Mouse (Mus musculus) neural tube, embryonic 11.5 days (tissue): ENCODE measurements around the gene Btg4. TPM values are rescaled to one million over a fixed set of nuclear protein-coding genes. Genes with fewer than 3 reads are reported as not detected.

Experiments used
- ATAC-seq: fragments of 200-750 bp; cut with Nextera tagmentation; 2 replicates; pipeline ENCODE4 v1.8.0; 2017; ENCODE audit warnings: moderate number of reproducible peaks, mild to moderate bottlenecking, moderate TSS enrichment, moderate library complexity; ENCODE audit not compliant: insufficient read depth, low FRiP score, low TSS enrichment
- DNase-seq: peaks from one replicate; pipeline ENCODE4 v3.0.0-alpha.2; 2015; ENCODE audit warnings: low spot score
- H3K27ac ChIP-seq: fragments of 300-500 bp; sonication (generic); 2 replicates; pipeline ENCODE4 v1.5.1; 2014; ENCODE audit warnings: low read depth, mild to moderate bottlenecking, low read length
- H3K27me3 ChIP-seq: fragments of 300-500 bp; sonication (generic); 2 replicates; pipeline ENCODE4 v1.6.1; 2014; ENCODE audit warnings: mild to moderate bottlenecking, low read length, mixed read lengths; ENCODE audit not compliant: control insufficient read depth, insufficient read depth
- H3K36me3 ChIP-seq: fragments of 300-500 bp; sonication (generic); 2 replicates; pipeline ENCODE4 v1.6.1; 2014; ENCODE audit warnings: mild to moderate bottlenecking, low read length, moderate library complexity, mixed read lengths; ENCODE audit not compliant: control insufficient read depth, insufficient read depth
- H3K4me1 ChIP-seq: fragments of 300-500 bp; sonication (generic); 2 replicates; pipeline ENCODE4 v1.6.1; 2014; ENCODE audit warnings: low read length, mixed read lengths; ENCODE audit not compliant: control insufficient read depth, insufficient read depth
- H3K4me2 ChIP-seq: fragments of 300-500 bp; sonication (generic); 2 replicates; pipeline ENCODE4 v1.6.1; 2014; ENCODE audit warnings: low read depth, mild to moderate bottlenecking, moderate library complexity
- H3K4me3 ChIP-seq: fragments of 300-500 bp; sonication (generic); 2 replicates; pipeline ENCODE4 v1.5.1; 2014; ENCODE audit warnings: low read depth, low read length
- H3K9ac ChIP-seq: fragments of 300-500 bp; sonication (generic); 2 replicates; pipeline ENCODE4 v1.6.1; 2014; ENCODE audit warnings: mild to moderate bottlenecking, low read length
- H3K9me3 ChIP-seq: fragments of 300-500 bp; sonication (generic); 2 replicates; pipeline ENCODE4 v1.6.1; 2016; ENCODE audit warnings: low read length; ENCODE audit not compliant: control insufficient read depth
- WGBS: fragments of 180-500 bp; shearing (Covaris S2); extraction: QIAGEN DNeasy Blood & Tissue Kit; methylation state at CpG from one replicate; pipeline ENCODE4 v1.1.7; 2014; 5-methylcytosine and 5-hydroxymethylcytosine counted together
- microRNA counts: library from miRNA; unstranded; fragments of <30 nt; microRNA quantifications from one replicate; lab custom pipeline; 2015
- microRNA-seq: library from miRNA; unstranded; fragments of <30 nt; microRNA quantifications from one replicate; pipeline ENCODE4, GENCODE M21; 2016
- polyA plus RNA-seq: library from polyadenylated mRNA; unstranded; fragments of >200 nt; fragmentation: Nextera tagmentation; extraction: Ambion mirVana; gene quantifications from 2 replicates; pipeline ENCODE4 v1.2.1, GENCODE M21; 2014

Btg4 gene
- polyA plus RNA-seq, 1 experiment from 2014 or later, result not detected

- no peaks in the 10 kb centered on the region for H3K9me3 ChIP-seq
- no peaks in the 10 kb centered on the region for H3K36me3 ChIP-seq
- H3K4me1 ChIP-seq, result no peaks in the 10 kb centered on the region
- ATAC-seq (no peak), DNase-seq (no peak)
- H3K4me3 ChIP-seq, result no peak within 1 kb of the TSS
- no peaks in the 10 kb centered on the region for H3K27me3 ChIP-seq
- H3K4me2 ChIP-seq, result no peak within 1 kb of the TSS
- no peak within 1 kb of the TSS for H3K9ac ChIP-seq
- no peak within 1 kb of the TSS for H3K27ac ChIP-seq
- WGBS, result 54% methylated on average over 6 of the region's 6 CpGs
Measured at GRCm38 (mm10) chr9:51165312-51166180, 104.8 kb downstream of the Btg4 start, which contains the start of gene Gm32742. Gm32742 (minus strand) TSS chr9:51165517.

GRCm38 (mm10) chr9:51167954-51168353 lies 107.3 kb downstream of the Btg4 start:
- WGBS, result 61% methylated on average over 11 of the region's 11 CpGs
- no peaks in the 10 kb centered on the region for H3K4me1 ChIP-seq
- no peak for DNase-seq
- H3K27me3 ChIP-seq, result no peaks in the 10 kb centered on the region
- no peak overlapping the region for H3K4me3 ChIP-seq
- no peak overlapping the region for H3K9ac ChIP-seq
- no peaks in the 10 kb centered on the region for H3K9me3 ChIP-seq
- ATAC-seq, result no peak
- H3K27ac ChIP-seq, result no peak overlapping the region
- no peak overlapping the region for H3K4me2 ChIP-seq
- H3K36me3 ChIP-seq, result no peaks in the 10 kb centered on the region

DNA sequence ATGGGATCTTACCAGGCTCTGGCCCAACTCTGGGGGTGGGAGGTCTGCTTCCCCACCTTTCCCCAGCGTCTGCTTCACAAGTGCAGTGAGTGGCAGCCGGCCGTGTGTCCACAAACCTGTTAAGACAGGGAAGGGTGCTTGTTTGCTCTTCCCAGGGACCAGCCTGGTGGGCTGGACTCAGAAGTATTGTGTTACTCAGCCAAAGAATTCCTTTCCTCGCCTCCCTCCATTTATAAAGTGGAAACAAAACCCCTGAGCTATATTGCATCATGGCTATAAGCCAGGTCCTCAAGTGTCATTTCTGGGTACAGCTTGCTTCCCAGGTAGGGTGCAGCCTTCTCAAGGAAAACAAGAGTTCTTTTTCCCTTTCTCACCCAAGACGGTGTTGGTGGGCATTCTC lies 108.0 kb downstream of the Btg4 start:
- Histone ChIP-seq H3K27ac (no peak overlapping the region), H3K27me3 (no peaks in the 10 kb centered on the region), H3K36me3 (no peaks in the 10 kb centered on the region), H3K4me3 (no peak overlapping the region), H3K4me2 (no peak overlapping the region), H3K9ac (no peak overlapping the region), H3K9me3 (no peaks in the 10 kb centered on the region), H3K4me1 (no peaks in the 10 kb centered on the region)
- ATAC-seq (no peak), DNase-seq (no peak)
- WGBS, result 77% methylated on average over 5 of the region's 5 CpGs

DNA sequence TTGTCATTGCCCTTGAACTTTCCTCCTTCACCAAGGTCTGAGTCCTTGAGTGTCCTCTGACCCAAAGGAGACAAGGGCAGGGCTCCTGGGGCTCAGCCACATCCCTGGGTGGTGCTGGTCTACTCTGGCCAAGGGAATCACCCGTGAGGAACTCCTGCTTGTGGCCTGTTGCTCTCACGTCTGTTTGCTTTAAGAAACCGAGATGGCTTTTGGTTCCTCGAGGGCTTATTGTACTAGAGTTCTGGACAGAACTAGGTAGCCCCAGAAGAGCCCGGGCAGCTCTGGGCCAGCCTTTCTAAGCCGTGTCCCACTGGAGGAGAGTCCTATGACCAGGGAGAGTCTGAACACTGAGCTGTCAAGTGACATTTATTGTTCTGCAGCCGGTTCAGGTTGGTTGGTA lies 108.4 kb downstream of the Btg4 start:
- Histone ChIP-seq H3K4me2 (no peak overlapping the region), H3K27me3 (no peaks in the 10 kb centered on the region), H3K36me3 (no peaks in the 10 kb centered on the region), H3K4me3 (no peak overlapping the region), H3K9me3 (no peaks in the 10 kb centered on the region), H3K27ac (no peak overlapping the region), H3K4me1 (no peaks in the 10 kb centered on the region), H3K9ac (no peak overlapping the region)
- no peak for DNase-seq
- 88% methylated on average over 7 of the region's 7 CpGs for WGBS
- ATAC-seq, result no peak

MicroRNAs within 50 kb of the gene (microRNA counts, 519-probe panel; counts per million panel counts)
- microRNA mmu-miR-34b-3p (lab: Ali Mortazavi, UCI), result 171 counts per million, percentile 57 among the panel's probes with 10 or more counts
- microRNA mmu-miR-34b-5p (lab: Ali Mortazavi, UCI), result 171 counts per million, percentile 57 among the panel's probes with 10 or more counts
- 171 counts per million, percentile 57 among the panel's probes with 10 or more counts for microRNA mmu-miR-34c (lab: Ali Mortazavi, UCI)

Small RNA genes within 50 kb of the gene (microRNA-seq; reads per million reads assigned to microRNA genes)
- gene Mir34b (33.3 reads per million, percentile 34 among the genes with 10 or more reads in this experiment), gene Mir34c (1,027 reads per million, percentile 77 among the genes with 10 or more reads in this experiment)

Other genes with a start within 250 kb of the Btg4 start
- 121 and 122 TPM in 2 replicates for gene Ppp2r1b, start 215.6 kb upstream of the Btg4 start, polyA plus RNA-seq
- gene Sik2, start 51.8 kb upstream of the Btg4 start, polyA plus RNA-seq, result 12.4 and 15.3 TPM in 2 replicates
- gene Layn, start 16.2 kb downstream of the Btg4 start, polyA plus RNA-seq, result 0.88 and 1.2 TPM in 2 replicates
- gene 4833427G06Rik, start 41.2 kb downstream of the Btg4 start, polyA plus RNA-seq, result not detected in 2 replicates
- not detected in 2 replicates for gene Gm32742, start 104.6 kb downstream of the Btg4 start, polyA plus RNA-seq
- gene Pou2af1, start 152.8 kb downstream of the Btg4 start, polyA plus RNA-seq, result not detected in 2 replicates
- 1.1 and 2.0 TPM in 2 replicates for gene Colca2, start 217.7 kb downstream of the Btg4 start, polyA plus RNA-seq